Mouse (Mus musculus) retina, embryonic 14.5 days (tissue): ENCODE results near the gene Olfr847.

Experiments used
- DNase-seq: peaks from one replicate; pipeline ENCODE4 v3.0.0-alpha.2; 2015; ENCODE audit warnings: low spot score

The Olfr847 gene

GRCm38 (mm10) chr9:19378569-19378968 is at the start of gene Olfr847:
Olfr847 (minus strand) TSS chr9:19378669.
- no peak for DNase-seq

- no peak for DNase-seq
Observed at GRCm38 (mm10) chr9:19363905-19364304, 14.6 kb downstream of the Olfr847 start, which contains the start of gene Olfr846. Olfr846 (minus strand) TSS chr9:19364005.

GRCm38 (mm10) chr9:19336157-19336556 is 42.3 kb downstream of the Olfr847 start, which contains the start of gene Olfr845:
Olfr845 (plus strand) TSS chr9:19336457.
- DNase-seq: no peak
